In the genomic region with DNA sequence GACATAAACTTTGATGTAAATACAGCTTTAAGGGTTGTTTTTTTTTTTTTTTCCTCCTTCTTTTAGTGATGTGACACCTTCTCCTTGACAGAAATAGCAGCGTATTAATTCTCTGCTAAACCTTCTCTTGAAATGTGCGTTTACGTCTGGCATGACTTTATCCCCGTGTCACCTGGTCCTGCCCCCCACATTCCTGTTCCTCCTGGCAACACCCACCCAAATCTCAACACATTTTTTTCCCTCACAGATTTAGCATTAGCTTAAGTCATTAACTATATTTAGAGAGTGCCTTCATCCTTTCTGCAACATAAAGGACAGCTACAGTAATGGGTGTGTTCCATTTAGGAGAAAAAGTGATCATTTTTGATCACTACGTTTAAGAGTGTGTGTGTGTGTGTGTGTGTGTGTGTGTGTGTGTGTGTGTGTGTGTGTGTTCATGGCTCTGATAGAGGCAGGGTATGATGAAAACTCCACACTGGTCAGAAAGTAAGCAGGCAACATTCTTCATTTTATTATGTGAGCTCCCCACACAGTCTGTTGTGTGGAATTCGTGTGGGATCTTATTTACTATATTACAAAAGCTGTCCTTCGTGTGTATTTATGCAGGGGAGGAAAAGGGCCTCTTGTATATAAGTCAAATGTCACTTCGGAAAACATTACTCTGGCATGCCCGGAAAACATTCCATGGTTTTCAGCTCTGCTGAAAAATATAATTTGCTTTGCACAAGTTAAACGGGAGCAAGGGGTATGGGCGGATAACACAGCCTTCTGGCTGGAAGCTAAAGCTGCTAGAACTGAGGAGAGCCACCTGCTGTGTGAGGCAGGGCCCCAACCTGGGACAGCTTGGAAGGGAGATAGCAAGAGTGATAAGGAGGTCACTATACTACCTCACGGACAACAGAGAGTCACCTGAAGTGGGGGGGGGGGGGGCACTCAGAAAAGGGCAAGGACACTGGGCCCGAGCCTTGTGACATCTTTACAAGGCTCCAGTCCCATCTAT, we compare ENCODE assay signal across 19 mouse cellular contexts.
DNase-seq lines count a peak whose midpoint lies in the region; ATAC-seq lines count a peak whose summit lies in the region.
"Had no signal": no experiment of that assay in that cellular context is flagged by ENCODE, and none has a peak within 500 bp of the region (broad histone marks: within the 10 kb centered on the region; RNA-seq: fewer than 3 reads in every experiment).

No protein-coding gene starts in this region.

- no peaks in the 10 kb centered on the region for H3K27me3 ChIP-seq in heart, embryonic 16.5 days (ENCODE audit: control insufficient read depth, insufficient read depth, low read length)
- H3K27me3 ChIP-seq in heart, embryonic 11.5 days (ENCODE audit: control insufficient read depth, insufficient read depth, low read length): no peaks in the 10 kb centered on the region
- H3K27me3 ChIP-seq: embryonic facial prominence, embryonic 15.5 days; neural tube, embryonic 15.5 days had no signal

- H3K4me3 ChIP-seq in heart, embryonic 16.5 days (ENCODE audit: low read length): no peak overlapping the region
- H3K4me3 ChIP-seq in heart, embryonic 11.5 days (ENCODE audit: low read depth, low read length): no peak overlapping the region
- H3K4me3 ChIP-seq: embryonic facial prominence, embryonic 15.5 days; neural tube, embryonic 15.5 days had no signal

- no peaks in the 10 kb centered on the region for H3K36me3 ChIP-seq in heart, embryonic 16.5 days (ENCODE audit: control insufficient read depth, insufficient read depth)
- no peaks in the 10 kb centered on the region for H3K36me3 ChIP-seq in heart, embryonic 11.5 days (ENCODE audit: control insufficient read depth, insufficient read depth, low read length)
- H3K36me3 ChIP-seq: embryonic facial prominence, embryonic 15.5 days; neural tube, embryonic 15.5 days had no signal

- no peaks in the 10 kb centered on the region for H3K9me3 ChIP-seq in heart, embryonic 16.5 days (replicated peaks; ENCODE audit: control insufficient read depth, low read length)
- H3K9me3 ChIP-seq in heart, embryonic 11.5 days (replicated peaks; ENCODE audit: control insufficient read depth, low read length): no peaks in the 10 kb centered on the region
- H3K9me3 ChIP-seq: embryonic facial prominence, embryonic 15.5 days; neural tube, embryonic 15.5 days had no signal

- ATAC-seq in heart, embryonic 16.5 days (replicated peaks; ENCODE audit: extremely low read depth, insufficient read depth, low FRiP score): peak; percentile 67
- ATAC-seq in heart, embryonic 11.5 days (replicated peaks; ENCODE audit: insufficient number of reproducible peaks, low FRiP score, low TSS enrichment): no peak
- ATAC-seq: CD4-positive, CD25-positive, alpha-beta regulatory T cell, adult 4 months; hindbrain, postnatal 0 days had no signal

- peak; percentile 32 for DNase-seq in kidney, postnatal 14 days
- no peak for DNase-seq in kidney, adult 18-20 months
- peak; percentile 24 for DNase-seq in right cerebral cortex, postnatal 25 days
- DNase-seq in right cerebral cortex, postnatal 10 days (ENCODE audit: low spot score in 2 of 2): no peak
- DNase-seq in embryo, embryonic 10.5 days (ENCODE audit: low spot score): no peak
- DNase-seq: adrenal gland, postnatal 10 days; cerebellum, adult 2 months; heart, adult 18-20 months; layer of hippocampus, adult 9-11 months; liver; lung, adult 18-20 months; retina, postnatal 1 day; thymus, postnatal 25 days had no signal

- H3K4me2 ChIP-seq in heart, embryonic 16.5 days (ENCODE audit: low read depth, low read length): peak overlapping the region; percentile 31; the same call in 1 of the 2 replicates
- H3K4me2 ChIP-seq in heart, embryonic 11.5 days: no peak overlapping the region
- H3K4me2 ChIP-seq: embryonic facial prominence, embryonic 15.5 days; neural tube, embryonic 15.5 days had no signal

- peak overlapping the region; percentile 65 for H3K27ac ChIP-seq in heart, embryonic 16.5 days (ENCODE audit: low read length)
- H3K27ac ChIP-seq in heart, embryonic 11.5 days (ENCODE audit: low read depth, low read length): no peak overlapping the region
- H3K27ac ChIP-seq: embryonic facial prominence, embryonic 15.5 days; hindbrain, postnatal 0 days; neural tube, embryonic 15.5 days had no signal

- no peak overlapping the region for H3K9ac ChIP-seq in heart, embryonic 16.5 days (ENCODE audit: low read length)
- no peak overlapping the region for H3K9ac ChIP-seq in heart, embryonic 11.5 days (ENCODE audit: low read depth, low read length)
- H3K9ac ChIP-seq: embryonic facial prominence, embryonic 15.5 days; neural tube, embryonic 15.5 days had no signal

- 37% methylated on average over 13 of the region's 13 CpGs for WGBS in heart, embryonic 16.5 days
- WGBS in heart, embryonic 11.5 days (ENCODE audit: insufficient replicate concordance): 51% methylated on average over 13 of the region's 13 CpGs

- peaks cover 36% of the 10 kb centered on the region for H3K4me1 ChIP-seq in heart, embryonic 16.5 days (ENCODE audit: control insufficient read depth, insufficient read depth, low read length)
- peaks cover 24% of the 10 kb centered on the region for H3K4me1 ChIP-seq in heart, embryonic 11.5 days (ENCODE audit: control insufficient read depth, insufficient read depth, low read length)

Comparison
In these comparisons a context has a peak if more than half of its experiments do, and no peak if none do; other contexts are left out.
1. DNase-seq: peak in kidney, postnatal 14 days (single experiment) and right cerebral cortex, postnatal 25 days (single experiment); none in kidney, adult 18-20 months (single experiment), right cerebral cortex, postnatal 10 days (0 of 2) and embryo, embryonic 10.5 days (single experiment).